Mouse (Mus musculus) heart, embryonic 13.5 days (tissue): ENCODE results near the gene Slc9b1. TPM values are rescaled to one million over a fixed set of nuclear protein-coding genes. Genes with fewer than 3 reads are reported as not detected.

Experiments
- ATAC-seq: fragments of 200-750 bp; cut with Nextera tagmentation; 2 replicates; pipeline ENCODE4 v1.8.0; 2017; ENCODE audit warnings: moderate TSS enrichment; ENCODE audit not compliant: insufficient number of reproducible peaks, low FRiP score, low TSS enrichment; ENCODE audit errors: extremely low read depth
- H3K27ac ChIP-seq: fragments of 300-500 bp; sonication (generic); replicated peaks from 2 replicates; pipeline ENCODE4 v1.5.1; 2015; ENCODE audit warnings: moderate library complexity, mild to moderate bottlenecking, inconsistent platforms
- H3K27me3 ChIP-seq: fragments of 300-500 bp; sonication (generic); replicated peaks from 2 replicates; pipeline ENCODE4 v1.6.1; 2015; ENCODE audit warnings: mild to moderate bottlenecking, inconsistent platforms
- H3K36me3 ChIP-seq: fragments of 300-500 bp; sonication (generic); 2 replicates; pipeline ENCODE4 v1.6.1; 2015; ENCODE audit warnings: mild to moderate bottlenecking, inconsistent platforms
- H3K4me1 ChIP-seq: fragments of 300-500 bp; sonication (generic); 2 replicates; pipeline ENCODE4 v1.6.1; 2015; ENCODE audit warnings: inconsistent platforms
- H3K4me2 ChIP-seq: fragments of 300-500 bp; sonication (generic); 2 replicates; pipeline ENCODE4 v1.6.1; 2015; ENCODE audit warnings: inconsistent platforms, mild to moderate bottlenecking, moderate library complexity
- H3K4me3 ChIP-seq: fragments of 300-500 bp; sonication (generic); 2 replicates; pipeline ENCODE4 v1.5.1; 2015; ENCODE audit warnings: moderate library complexity, mild to moderate bottlenecking, inconsistent platforms
- H3K9ac ChIP-seq: fragments of 300-500 bp; sonication (generic); 2 replicates; pipeline ENCODE4 v1.6.1; 2015; ENCODE audit warnings: inconsistent platforms, mild to moderate bottlenecking, moderate library complexity
- H3K9me3 ChIP-seq: fragments of 300-500 bp; sonication (generic); 2 replicates; pipeline ENCODE4 v1.6.1; 2016; ENCODE audit warnings: inconsistent platforms
- WGBS: fragments of 180-500 bp; shearing (Covaris S2); methylation state at CpG from one replicate; pipeline ENCODE4 v1.1.7; 2015; ENCODE audit warnings: mixed read lengths; 5-methylcytosine and 5-hydroxymethylcytosine counted together
- polyA plus RNA-seq: library from polyadenylated mRNA; unstranded; fragments of >200 nt; fragmentation: Nextera tagmentation; extraction: Ambion mirVana; gene quantifications from 2 replicates; pipeline ENCODE4 v1.2.1, GENCODE M21; 2015

Slc9b1 gene
- polyA plus RNA-seq, result 0.14 TPM in 1 of 2 replicates, not detected in the other

DNA sequence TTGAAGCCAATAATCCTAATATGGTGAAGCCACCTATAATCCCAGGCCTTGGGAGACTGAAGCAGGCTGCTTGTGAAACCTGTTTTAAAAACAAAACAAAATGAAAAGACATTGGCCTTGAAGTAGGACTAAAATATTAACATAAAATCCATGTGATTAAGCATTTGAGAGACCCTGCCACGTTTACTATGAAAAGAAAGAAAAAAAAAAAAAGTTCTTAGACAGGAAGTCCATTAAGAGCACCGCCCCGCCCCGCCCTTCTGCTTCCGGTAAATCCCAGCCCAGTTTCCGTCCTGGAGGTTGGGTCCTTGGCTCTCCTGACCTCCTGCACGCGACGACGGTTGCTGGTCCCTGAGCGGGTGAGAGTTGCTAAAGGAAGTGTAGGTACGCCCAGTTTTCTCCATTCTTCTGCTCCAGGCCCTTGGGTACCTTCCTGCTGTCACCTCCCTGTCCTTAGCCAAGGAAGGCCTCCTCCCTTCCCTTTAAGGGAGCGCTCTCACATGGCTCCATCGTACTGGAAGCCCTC, at the start of gene Slc9b1:
Gene Slc9b1, plus strand, starts transcription at position 291 of the 526 bp plus-strand sequence.
- ATAC-seq, result no peak
- WGBS, result 69% methylated on average over 14 of the region's 14 CpGs
- H3K4me2 ChIP-seq, result no peak within 1 kb of the TSS

DNA sequence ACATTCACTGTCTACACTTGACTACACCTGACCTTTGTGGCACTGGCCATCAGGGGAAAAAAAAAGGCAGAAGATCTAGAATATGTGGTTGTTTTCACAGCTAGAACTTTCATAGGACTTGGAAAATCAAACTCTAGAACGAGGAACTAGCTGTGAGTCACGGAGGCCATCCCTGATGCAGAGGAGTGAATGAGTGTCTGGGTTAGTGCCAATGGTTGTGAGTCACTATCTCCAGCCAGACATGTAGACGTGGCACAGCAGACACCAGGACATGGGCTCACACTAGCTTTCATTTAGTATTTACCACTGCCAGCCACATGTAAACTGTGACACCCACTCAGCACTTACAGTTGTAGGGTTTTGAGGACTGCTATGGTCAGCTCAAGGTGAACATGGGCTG, 49.3 kb upstream of the Slc9b1 start:
- 54% methylated on average over 3 of the region's 3 CpGs for WGBS
- H3K4me2 ChIP-seq, result no peak overlapping the region
- no peaks in the 10 kb centered on the region for H3K36me3 ChIP-seq
- H3K9ac ChIP-seq, result no peak overlapping the region
- no peak overlapping the region for H3K4me3 ChIP-seq
- no peaks in the 10 kb centered on the region for H3K27me3 ChIP-seq
- ATAC-seq, result no peak
- H3K9me3 ChIP-seq, result no peaks in the 10 kb centered on the region
- H3K27ac ChIP-seq, result no peak overlapping the region
- peaks cover 6% of the 10 kb centered on the region for H3K4me1 ChIP-seq

More for the DNA sequence above, at the start of gene Slc9b1:
- no peaks in the 10 kb centered on the region for H3K36me3 ChIP-seq
- no peak within 1 kb of the TSS for H3K4me3 ChIP-seq
- H3K27me3 ChIP-seq, result no peaks in the 10 kb centered on the region
- H3K9ac ChIP-seq, result no peak within 1 kb of the TSS
- H3K9me3 ChIP-seq, result no peaks in the 10 kb centered on the region
- no peaks in the 10 kb centered on the region for H3K4me1 ChIP-seq
- H3K27ac ChIP-seq, result no peak within 1 kb of the TSS

DNA sequence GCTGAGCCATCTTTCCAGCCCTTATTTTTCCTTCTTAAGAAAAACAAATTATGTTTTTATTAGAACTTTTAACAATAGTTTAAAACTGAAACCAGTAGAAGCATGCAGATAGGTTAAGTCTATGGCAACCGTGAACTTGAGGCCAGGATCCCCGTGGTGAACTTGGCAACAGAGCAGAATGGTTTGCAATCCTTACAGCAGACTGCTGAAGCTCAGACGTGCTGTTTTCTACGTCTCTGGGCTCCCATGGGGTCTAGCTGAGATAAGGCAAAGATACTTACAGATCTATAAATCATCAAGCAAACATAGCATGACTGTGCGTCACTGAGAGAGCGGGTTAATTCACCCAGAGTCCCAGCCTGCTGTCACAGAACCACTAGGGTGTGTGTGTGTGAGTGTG, 47.7 kb upstream of the Slc9b1 start:
- Histone ChIP-seq H3K4me2 (no peak overlapping the region), H3K36me3 (no peaks in the 10 kb centered on the region), H3K27me3 (no peaks in the 10 kb centered on the region), H3K9me3 (no peaks in the 10 kb centered on the region), H3K9ac (no peak overlapping the region), H3K4me1 (no peaks in the 10 kb centered on the region), H3K4me3 (no peak overlapping the region), H3K27ac (no peak overlapping the region)
- 62% methylated on average over 6 of the region's 6 CpGs for WGBS
- ATAC-seq, result no peak

DNA sequence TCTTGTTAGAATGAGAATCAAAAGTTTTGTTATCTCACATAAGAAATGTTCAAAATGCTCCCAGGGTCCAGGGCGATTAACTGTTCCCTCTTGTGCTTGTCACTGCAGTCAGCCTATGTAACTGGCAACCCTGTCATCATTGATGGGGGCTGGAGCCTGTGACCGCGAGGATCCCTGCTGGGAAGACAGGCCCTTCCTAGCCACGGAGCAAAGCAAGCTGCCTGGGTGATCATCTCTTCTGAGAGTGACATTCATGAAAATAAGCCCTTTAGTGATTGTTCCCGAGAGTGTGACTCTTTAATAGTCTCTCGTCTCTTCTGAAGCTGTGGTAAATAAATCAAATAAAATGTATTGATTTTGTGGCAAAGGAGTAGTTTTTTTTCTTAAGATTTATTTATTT, 43.8 kb upstream of the Slc9b1 start:
- H3K9me3 ChIP-seq, result no peaks in the 10 kb centered on the region
- H3K27ac ChIP-seq, result no peak overlapping the region
- ATAC-seq, result no peak
- H3K4me2 ChIP-seq, result no peak overlapping the region
- H3K4me1 ChIP-seq, result no peaks in the 10 kb centered on the region
- H3K9ac ChIP-seq, result no peak overlapping the region
- H3K27me3 ChIP-seq, result peaks cover 6% of the 10 kb centered on the region; the same call in 1 of the 2 replicates
- no peak overlapping the region for H3K4me3 ChIP-seq
- 33% methylated on average over 6 of the region's 6 CpGs for WGBS
- H3K36me3 ChIP-seq, result no peaks in the 10 kb centered on the region

DNA sequence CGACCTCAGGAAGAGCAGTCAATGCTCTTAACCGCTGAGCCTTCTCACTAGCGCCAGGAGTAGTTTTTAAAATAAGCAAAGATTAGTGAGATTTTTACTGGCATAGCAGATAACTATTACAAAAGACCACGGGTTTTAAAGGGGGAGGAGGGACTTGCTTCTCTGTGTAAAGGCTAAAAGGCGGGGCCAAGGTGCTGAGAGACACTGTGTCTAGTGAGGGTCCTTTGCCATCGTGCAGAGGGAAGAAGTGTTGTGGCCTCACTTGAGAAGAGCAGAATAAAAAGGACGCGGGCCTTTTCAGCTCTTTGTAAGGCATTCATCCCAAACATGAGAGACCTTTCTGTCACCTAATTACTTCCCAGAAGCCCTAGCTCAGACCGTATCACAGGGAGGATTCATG, 43.3 kb upstream of the Slc9b1 start:
- Histone ChIP-seq H3K4me2 (no peak overlapping the region), H3K27me3 (peaks cover 6% of the 10 kb centered on the region; the same call in 1 of the 2 replicates), H3K9me3 (no peaks in the 10 kb centered on the region), H3K27ac (no peak overlapping the region), H3K36me3 (no peaks in the 10 kb centered on the region), H3K4me3 (no peak overlapping the region), H3K4me1 (no peaks in the 10 kb centered on the region), H3K9ac (no peak overlapping the region)
- WGBS, result 38% methylated on average over 9 of the region's 9 CpGs
- no peak for ATAC-seq

DNA sequence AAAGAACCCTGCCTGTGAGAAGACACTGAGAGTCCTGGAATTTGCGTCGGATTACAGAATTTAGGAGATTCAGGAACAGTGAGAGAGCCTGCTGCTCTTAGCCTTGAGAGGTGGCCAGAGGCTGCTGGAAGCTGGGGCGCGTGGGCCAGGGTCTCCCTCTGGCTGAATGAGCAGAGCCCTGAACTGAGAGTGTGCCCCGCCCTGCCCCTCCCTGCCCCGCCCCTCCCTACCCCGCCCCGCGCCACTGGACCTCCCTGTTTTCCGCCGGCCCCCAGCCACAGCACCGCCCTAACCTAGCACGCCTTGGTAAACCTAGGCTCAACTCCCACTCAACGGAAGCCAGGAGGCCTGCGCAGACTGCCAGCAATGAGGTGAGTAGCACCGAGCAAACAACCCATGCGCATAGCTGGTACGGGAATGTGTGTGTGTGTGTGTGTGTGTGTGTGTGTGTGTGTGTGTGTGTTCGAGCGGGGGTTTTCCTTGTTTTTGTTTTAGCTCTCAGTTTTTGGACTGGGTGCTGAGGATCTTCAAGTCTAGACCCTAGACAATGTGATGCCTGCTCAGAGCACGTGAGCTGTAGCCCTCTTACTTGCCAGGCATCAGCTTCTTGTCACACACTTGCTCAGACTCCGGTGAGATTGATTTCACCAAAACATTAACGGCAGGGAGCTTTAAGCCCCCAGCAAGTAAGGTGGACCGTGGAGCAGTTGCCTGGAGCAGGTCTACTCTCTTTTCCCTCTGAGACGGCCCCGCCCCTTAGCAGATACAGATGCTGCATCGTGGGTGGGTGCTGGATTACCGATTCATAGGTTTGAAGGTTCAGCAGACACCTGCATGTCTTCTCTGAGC, 40.2 kb upstream of the Slc9b1 start, which contains the start of gene Slc9b2:
Gene Slc9b2, plus strand, starts transcription at position 290 of the 849 bp plus-strand sequence.
- Histone ChIP-seq H3K4me3 (peak within 1 kb of the TSS; percentile 50), H3K27ac (no peak within 1 kb of the TSS), H3K4me1 (no peaks in the 10 kb centered on the region), H3K4me2 (peak within 1 kb of the TSS; percentile 79), H3K36me3 (no peaks in the 10 kb centered on the region), H3K9ac (peak within 1 kb of the TSS; percentile 74), H3K9me3 (no peaks in the 10 kb centered on the region), H3K27me3 (peaks cover 6% of the 10 kb centered on the region; the same call in 1 of the 2 replicates)
- WGBS, result 9% methylated on average over 28 of the region's 28 CpGs
- ATAC-seq, result peak; percentile 54; the same call in 1 of the 2 replicates

DNA sequence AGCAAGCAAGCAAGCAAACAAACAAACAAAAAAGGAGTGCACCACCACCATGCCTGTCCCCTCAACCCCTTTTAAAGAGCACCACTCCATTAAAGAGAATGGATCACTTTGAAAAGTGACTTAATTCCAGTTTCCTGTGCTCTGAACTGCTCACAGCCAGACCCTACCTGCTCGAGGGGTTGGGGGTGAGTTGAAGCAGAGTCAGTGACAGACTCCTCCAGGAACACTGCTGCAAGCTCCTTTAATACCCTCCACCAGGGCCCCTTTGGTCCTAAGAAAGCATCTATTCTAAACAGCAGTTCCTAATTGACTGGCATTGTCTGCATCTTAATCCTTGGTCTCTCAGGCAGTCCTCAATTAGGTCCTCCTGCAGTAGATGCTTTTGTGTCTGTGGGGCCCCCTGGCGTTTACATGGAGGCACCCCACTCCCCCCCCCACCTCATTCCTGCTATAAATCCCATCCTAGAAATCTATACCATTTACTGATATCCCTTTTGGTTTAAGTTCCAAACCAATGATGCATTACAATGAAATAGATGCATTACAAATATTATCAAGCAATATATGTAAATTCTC, 34.8 kb upstream of the Slc9b1 start:
- H3K36me3 ChIP-seq, result no peaks in the 10 kb centered on the region
- no peak overlapping the region for H3K9ac ChIP-seq
- no peaks in the 10 kb centered on the region for H3K4me1 ChIP-seq
- no peaks in the 10 kb centered on the region for H3K9me3 ChIP-seq
- WGBS, result 40% methylated on average over 2 of the region's 2 CpGs
- H3K4me3 ChIP-seq, result no peak overlapping the region
- no peaks in the 10 kb centered on the region for H3K27me3 ChIP-seq
- H3K27ac ChIP-seq, result no peak overlapping the region
- no peak overlapping the region for H3K4me2 ChIP-seq
- ATAC-seq, result no peak

DNA sequence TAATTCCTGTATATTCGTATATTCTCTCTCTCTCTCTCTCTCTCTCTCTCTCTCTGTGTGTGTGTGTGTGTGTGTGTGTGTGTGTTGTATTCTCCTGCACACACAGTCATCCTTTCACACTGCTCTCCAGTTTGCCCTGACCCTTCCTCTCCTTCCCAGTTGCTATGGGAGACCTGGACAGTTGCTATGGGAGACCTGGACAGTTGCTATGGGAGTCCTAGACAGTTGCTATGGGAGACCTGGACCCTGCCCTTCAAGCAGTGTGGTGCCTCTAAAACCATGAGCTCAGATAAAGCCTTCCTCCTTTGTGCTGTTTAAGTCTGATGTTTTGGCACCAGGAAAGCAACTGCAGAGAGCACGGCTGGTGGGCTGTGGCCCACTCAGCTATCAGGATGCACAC, 34.1 kb upstream of the Slc9b1 start:
- H3K36me3 ChIP-seq, result no peaks in the 10 kb centered on the region
- no peaks in the 10 kb centered on the region for H3K27me3 ChIP-seq
- no peak overlapping the region for H3K27ac ChIP-seq
- 74% methylated on average over 2 of the region's 2 CpGs for WGBS
- H3K4me1 ChIP-seq, result no peaks in the 10 kb centered on the region
- no peak overlapping the region for H3K4me3 ChIP-seq
- no peaks in the 10 kb centered on the region for H3K9me3 ChIP-seq
- no peak overlapping the region for H3K4me2 ChIP-seq
- no peak overlapping the region for H3K9ac ChIP-seq
- no peak for ATAC-seq

DNA sequence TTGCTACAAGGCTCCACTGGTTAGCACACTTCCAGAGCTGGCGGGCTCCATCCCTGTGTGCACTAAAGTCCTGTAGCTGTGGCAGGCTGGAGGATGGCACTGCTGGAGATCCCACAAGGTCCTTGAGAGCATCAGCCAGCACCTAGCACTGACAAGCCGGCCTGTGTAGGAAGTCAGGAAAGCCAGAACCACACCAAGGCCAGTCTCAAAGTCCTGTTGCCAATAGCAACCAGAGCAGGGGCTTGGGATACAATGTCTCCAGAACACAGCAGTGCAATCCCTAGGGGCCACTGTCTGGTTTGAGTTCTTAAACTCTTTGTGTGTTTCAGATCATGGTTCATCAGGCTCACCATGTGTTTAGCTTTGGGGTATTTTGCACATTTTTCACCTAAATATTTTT, 33.0 kb upstream of the Slc9b1 start:
- Histone ChIP-seq H3K9me3 (no peaks in the 10 kb centered on the region), H3K4me3 (no peak overlapping the region), H3K36me3 (no peaks in the 10 kb centered on the region), H3K9ac (no peak overlapping the region), H3K27ac (no peak overlapping the region), H3K4me1 (no peaks in the 10 kb centered on the region), H3K27me3 (no peaks in the 10 kb centered on the region), H3K4me2 (no peak overlapping the region)
- no peak for ATAC-seq
- 42% methylated on average over 2 of the region's 2 CpGs for WGBS

DNA sequence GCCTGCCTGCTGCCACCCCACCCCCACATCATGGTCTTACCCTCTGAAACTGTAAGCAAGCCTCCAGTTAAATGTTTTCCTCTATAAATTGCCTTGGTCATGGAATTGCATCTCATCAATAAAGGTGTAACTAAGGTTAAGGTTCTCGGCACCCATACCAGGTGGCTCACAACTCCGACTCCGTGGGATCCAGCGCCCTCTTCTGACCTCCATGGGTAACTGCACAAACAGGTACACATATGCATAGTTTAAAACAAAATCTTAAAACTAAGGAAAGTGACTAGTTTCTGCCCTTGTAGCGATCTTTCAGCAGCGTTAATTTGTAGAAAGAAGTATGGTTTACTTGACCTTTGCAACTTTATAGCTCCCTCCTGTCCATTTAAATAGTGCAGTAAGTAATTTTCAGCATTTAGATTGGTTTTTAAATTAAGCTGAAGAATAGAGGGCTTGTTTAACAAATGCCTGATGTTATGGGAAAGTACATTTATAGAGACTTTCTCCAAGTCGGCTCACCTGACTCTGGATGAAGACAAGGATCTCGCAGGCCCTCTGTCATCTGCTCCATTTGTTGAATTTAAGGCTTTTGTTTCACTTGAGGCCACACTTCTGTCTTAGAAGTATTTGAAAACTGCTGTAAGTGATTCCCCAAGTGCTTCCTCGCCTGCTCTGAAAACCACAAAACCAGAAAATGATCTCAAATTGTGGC, 32.0 kb upstream of the Slc9b1 start:
- WGBS, result 82% methylated on average over 9 of the region's 9 CpGs
- H3K27ac ChIP-seq, result no peak overlapping the region

DNA sequence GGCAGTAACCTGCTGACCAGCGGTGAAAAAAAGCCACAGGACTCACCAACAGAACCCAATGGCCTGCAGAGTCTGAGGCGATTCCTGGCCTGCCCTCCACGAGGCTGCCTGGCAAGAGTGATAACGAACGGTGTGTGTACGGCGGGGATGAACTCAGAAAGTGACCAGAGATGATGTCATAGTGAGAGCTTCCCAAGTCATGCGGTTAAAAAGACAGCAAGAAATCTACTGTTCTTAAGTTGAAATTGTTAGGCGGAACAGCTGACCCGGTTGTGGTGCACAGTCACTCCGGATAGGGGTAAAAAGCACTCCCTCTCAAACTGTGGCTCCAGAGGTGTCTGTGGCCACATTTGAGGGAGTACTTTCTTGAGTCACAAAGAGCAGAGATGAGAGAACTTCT, 29.5 kb upstream of the Slc9b1 start:
- Histone ChIP-seq H3K9ac (no peak overlapping the region), H3K4me2 (no peak overlapping the region), H3K36me3 (no peaks in the 10 kb centered on the region), H3K9me3 (no peaks in the 10 kb centered on the region), H3K27ac (no peak overlapping the region), H3K4me1 (no peaks in the 10 kb centered on the region), H3K4me3 (no peak overlapping the region), H3K27me3 (no peaks in the 10 kb centered on the region)
- 54% methylated on average over 11 of the region's 11 CpGs for WGBS
- ATAC-seq, result no peak

More for the DNA sequence above, 32.0 kb upstream of the Slc9b1 start:
- Histone ChIP-seq H3K4me2 (no peak overlapping the region), H3K9me3 (no peaks in the 10 kb centered on the region), H3K27me3 (no peaks in the 10 kb centered on the region), H3K4me1 (no peaks in the 10 kb centered on the region), H3K36me3 (no peaks in the 10 kb centered on the region), H3K4me3 (no peak overlapping the region), H3K9ac (no peak overlapping the region)
- no peak for ATAC-seq
